ENCODE assay signal across 8 mouse cellular contexts in the genomic region with DNA sequence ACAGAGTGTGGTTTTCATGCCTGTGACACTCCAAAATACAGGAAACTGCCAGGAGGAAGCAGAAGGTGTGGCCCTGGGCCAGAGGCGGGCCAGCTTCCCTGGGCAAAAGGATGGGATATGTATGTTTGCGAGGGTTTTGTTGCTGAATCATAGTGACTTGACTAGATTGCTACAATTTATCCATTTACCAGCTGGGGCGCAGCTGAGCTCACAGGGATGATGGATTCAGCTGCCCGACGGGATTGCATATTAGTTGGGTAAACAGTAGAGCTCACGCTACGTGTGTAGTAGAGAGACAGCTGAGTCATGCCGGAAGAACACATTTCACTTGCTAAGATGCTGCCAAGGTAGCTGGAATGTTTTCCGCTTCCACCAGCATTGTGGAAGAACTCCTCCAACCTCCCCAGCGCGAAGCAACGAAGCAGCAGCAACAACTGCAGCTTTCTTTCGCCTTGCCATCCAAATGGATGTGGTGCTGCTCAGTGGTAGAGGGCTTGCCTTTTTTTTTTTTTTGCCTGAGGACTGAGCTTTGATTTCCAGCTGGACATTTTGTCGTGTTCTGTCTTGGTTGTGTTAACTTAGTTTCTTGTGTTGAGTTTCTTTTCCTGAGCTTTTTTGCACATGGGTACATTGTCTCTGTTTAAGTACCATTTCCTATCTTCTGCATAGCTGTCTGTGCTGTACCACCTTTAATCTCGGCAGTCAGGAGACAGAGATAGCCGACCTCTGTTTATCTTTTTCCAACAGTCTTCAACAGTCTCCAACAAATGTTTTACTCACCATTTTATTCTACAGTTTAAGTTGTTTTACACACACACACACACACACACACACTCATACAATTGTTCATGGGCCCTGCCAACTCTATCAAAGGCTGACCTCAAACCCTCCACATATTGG. TPM values are rescaled to one million over a fixed set of nuclear protein-coding genes. Genes with fewer than 3 reads are reported as not detected.
A peak's percentile ranks its signal among the peaks of the same experiment; 100 is the strongest.
DNase-seq lines count a peak whose midpoint lies in the region; ATAC-seq lines count a peak whose summit lies in the region.

Gene Gstp2, minus strand, starts transcription at position 58 of the 900 bp plus-strand sequence.

- no peaks in the 10 kb centered on the region for H3K9me3 ChIP-seq in forebrain, embryonic 16.5 days (ENCODE audit: control insufficient read depth, low read length)
- H3K9me3 ChIP-seq in forebrain, embryonic 11.5 days (ENCODE audit: control insufficient read depth, low read length), result no peaks in the 10 kb centered on the region
- H3K9me3 ChIP-seq in intestine, embryonic 15.5 days, result no peaks in the 10 kb centered on the region
- no peaks in the 10 kb centered on the region for H3K9me3 ChIP-seq in stomach, embryonic 15.5 days

- 45% methylated on average over 16 of the region's 16 CpGs for whole genome bisulfite sequencing in forebrain, embryonic 16.5 days
- WGBS in forebrain, embryonic 11.5 days, result 63% methylated on average over 16 of the region's 16 CpGs
- WGBS in intestine, embryonic 15.5 days, result 24% methylated on average over 16 of the region's 16 CpGs
- whole genome bisulfite sequencing in stomach, embryonic 15.5 days, result 22% methylated on average over 16 of the region's 16 CpGs

- H3K27me3 ChIP-seq in forebrain, embryonic 16.5 days (replicated peaks; ENCODE audit: control insufficient read depth, insufficient read depth, low read length), result no peaks in the 10 kb centered on the region
- H3K27me3 ChIP-seq in forebrain, embryonic 11.5 days (ENCODE audit: control insufficient read depth, insufficient read depth, low read length), result no peaks in the 10 kb centered on the region
- H3K27me3 ChIP-seq in intestine, embryonic 15.5 days (replicated peaks), result no peaks in the 10 kb centered on the region
- H3K27me3 ChIP-seq in stomach, embryonic 15.5 days (replicated peaks), result no peaks in the 10 kb centered on the region

- no peak for DNase-seq in forebrain, embryonic 11.5 days (ENCODE audit: low spot score)
- peak; percentile 82 to 88 for DNase-seq in cerebellum, postnatal 14 days
- peak; percentile 74 for DNase-seq in gastrocnemius, postnatal 25 days
- peak; percentile 80 to 93 for DNase-seq in left cerebral cortex, postnatal 14 days (ENCODE audit: low spot score in 2 of 2)
- peak; percentile 62 for DNase-seq in mesoderm, embryonic 11.5 days (ENCODE audit: low read depth, low spot score)

- no peaks in the 10 kb centered on the region for H3K36me3 ChIP-seq in forebrain, embryonic 16.5 days (ENCODE audit: control insufficient read depth, insufficient read depth)
- H3K36me3 ChIP-seq in forebrain, embryonic 11.5 days (ENCODE audit: control insufficient read depth, insufficient read depth, low read length), result no peaks in the 10 kb centered on the region
- no peaks in the 10 kb centered on the region for H3K36me3 ChIP-seq in intestine, embryonic 15.5 days
- H3K36me3 ChIP-seq in stomach, embryonic 15.5 days, result no peaks in the 10 kb centered on the region

- no peak within 1 kb of the TSS; the same call in 1 of the 2 replicates for H3K27ac ChIP-seq in forebrain, embryonic 16.5 days (ENCODE audit: low read length)
- H3K27ac ChIP-seq in forebrain, embryonic 11.5 days (ENCODE audit: low read depth, low read length), result no peak within 1 kb of the TSS
- H3K27ac ChIP-seq in intestine, embryonic 15.5 days, result peak within 1 kb of the TSS; percentile 88
- peak within 1 kb of the TSS; percentile 93 for H3K27ac ChIP-seq in stomach, embryonic 15.5 days

- no peak within 1 kb of the TSS for H3K4me3 ChIP-seq in forebrain, embryonic 16.5 days (replicated peaks; ENCODE audit: low read length)
- no peak within 1 kb of the TSS for H3K4me3 ChIP-seq in forebrain, embryonic 11.5 days (ENCODE audit: low read depth, low read length)
- H3K4me3 ChIP-seq in intestine, embryonic 15.5 days (replicated peaks), result no peak within 1 kb of the TSS
- no peak within 1 kb of the TSS for H3K4me3 ChIP-seq in stomach, embryonic 15.5 days (replicated peaks)

- intact Hi-C loops in left cerebral cortex, postnatal 14 days (cut with DNase I), result loop anchor here (5.0 kb wide), 1 partner anchor 51 kb away; the partner anchor contains the start of genes Cdk2ap2 and Pitpnm1

- ATAC-seq in forebrain, embryonic 16.5 days, result peak; percentile 50; the same call in 1 of the 2 replicates
- no peak for ATAC-seq in forebrain, embryonic 11.5 days (replicated peaks; ENCODE audit: low FRiP score)
- ATAC-seq in intestine, embryonic 15.5 days, result peak; percentile 81
- peak; percentile 82 for ATAC-seq in stomach, embryonic 15.5 days (ENCODE audit: insufficient read depth, low FRiP score, low read depth)

- H3K9ac ChIP-seq in forebrain, embryonic 16.5 days (replicated peaks; ENCODE audit: low read depth, low read length), result no peak within 1 kb of the TSS
- H3K9ac ChIP-seq in forebrain, embryonic 11.5 days (ENCODE audit: low read length), result no peak within 1 kb of the TSS
- no peak within 1 kb of the TSS; the same call in 1 of the 2 replicates for H3K9ac ChIP-seq in intestine, embryonic 15.5 days
- H3K9ac ChIP-seq in stomach, embryonic 15.5 days, result no peak within 1 kb of the TSS

- H3K4me2 ChIP-seq in forebrain, embryonic 16.5 days (ENCODE audit: low read length), result peak within 1 kb of the TSS; percentile 28
- H3K4me2 ChIP-seq in forebrain, embryonic 11.5 days (ENCODE audit: low read depth, low read length, severe bottlenecking), result no peak within 1 kb of the TSS
- peak within 1 kb of the TSS; percentile 46 for H3K4me2 ChIP-seq in intestine, embryonic 15.5 days (replicated peaks)
- H3K4me2 ChIP-seq in stomach, embryonic 15.5 days, result peak within 1 kb of the TSS; percentile 39

- H3K4me1 ChIP-seq in forebrain, embryonic 16.5 days (replicated peaks; ENCODE audit: control insufficient read depth, insufficient read depth, low read length), result peaks cover 7% of the 10 kb centered on the region
- no peaks in the 10 kb centered on the region for H3K4me1 ChIP-seq in forebrain, embryonic 11.5 days (replicated peaks; ENCODE audit: control insufficient read depth, insufficient read depth, low read length)
- H3K4me1 ChIP-seq in intestine, embryonic 15.5 days (replicated peaks), result peaks cover 8% of the 10 kb centered on the region
- H3K4me1 ChIP-seq in stomach, embryonic 15.5 days, result peaks cover 13% of the 10 kb centered on the region

RNA-seq across cellular contexts. Expression of gene Gstp2, which starts in this region (rescaled TPM):
- 1.1 and 4.1 TPM in 2 replicates for polyA plus RNA-seq in forebrain, embryonic 16.5 days (2015; fragmentation: Nextera tagmentation; extraction: Ambion mirVana)
- polyA plus RNA-seq in forebrain, embryonic 11.5 days (2014; fragmentation: Nextera tagmentation; extraction: Ambion mirVana), result 1.4 and 1.8 TPM in 2 replicates
- 100 to 1,000 TPM; 118 to 133 TPM for total RNA-seq in gastrocnemius, postnatal 25 days (2021)
- 24.3 and 35.8 TPM in 2 replicates for polyA plus RNA-seq in intestine, embryonic 15.5 days (2015; fragmentation: Nextera tagmentation; extraction: Ambion mirVana)
- 10 to 100 TPM; 22.3 to 24.3 TPM for total RNA-seq in left cerebral cortex, postnatal 14 days (2021)
- 13.2 and 19.1 TPM in 2 replicates for polyA plus RNA-seq in stomach, embryonic 15.5 days (2015; fragmentation: Nextera tagmentation; extraction: Ambion mirVana)

Comparison
In these comparisons a context has a peak if more than half of its experiments do, and no peak if none do; other contexts are left out.
1. RNA of gene Gstp2 (total RNA-seq): 118 to 133 TPM in gastrocnemius, postnatal 25 days; 22.3 to 24.3 TPM in left cerebral cortex, postnatal 14 days; every median in the first group is over 4 times any median in the second.
2. H3K27ac ChIP-seq: peak in intestine, embryonic 15.5 days (single experiment) and stomach, embryonic 15.5 days (single experiment); none in forebrain, embryonic 16.5 days (single experiment) and forebrain, embryonic 11.5 days (single experiment).